ENCODE assay signal across 29 mouse cellular contexts in the genomic region with DNA sequence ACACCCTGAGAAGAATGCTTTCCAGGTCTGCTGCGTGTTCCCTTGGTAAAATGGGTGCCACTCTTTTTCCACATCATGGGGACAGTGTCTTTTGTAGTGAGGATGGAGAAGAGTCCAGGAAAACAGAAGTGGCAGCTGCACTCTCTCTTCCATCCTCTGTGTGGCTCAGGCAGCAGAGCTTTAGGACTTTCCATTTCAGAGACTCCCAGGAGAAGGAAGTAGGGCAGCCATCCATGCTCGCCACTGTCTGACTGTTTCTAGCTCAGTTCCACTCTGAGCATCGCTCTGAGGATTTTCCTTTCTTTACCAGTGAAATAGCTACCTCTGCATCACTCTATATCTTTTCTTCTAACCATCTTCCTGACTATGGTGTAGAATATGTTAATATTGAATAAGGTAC.
DNase-seq lines count a peak whose midpoint lies in the region; ATAC-seq and TF ChIP-seq lines count a peak whose summit lies in the region.
"Had no signal": no experiment of that assay in that cellular context is flagged by ENCODE, and none has a peak within 500 bp of the region (broad histone marks: within the 10 kb centered on the region; RNA-seq: fewer than 3 reads in every experiment).

No protein-coding gene starts in this region.

- ATAC-seq in frontal cortex, adult (ENCODE audit: low TSS enrichment), result peak; percentile 92
- no peak for ATAC-seq in hindbrain, postnatal 0 days
- no peak for ATAC-seq in hindbrain, embryonic 13.5 days (ENCODE audit: low FRiP score)
- no peak for ATAC-seq in midbrain, embryonic 11.5 days (ENCODE audit: low FRiP score)
- ATAC-seq: forebrain, postnatal 0 days; Patski had no signal

- peaks cover 4% of the 10 kb centered on the region; the same call in 1 of the 2 replicates for H3K4me1 ChIP-seq in hindbrain, postnatal 0 days (ENCODE audit: insufficient read depth, low read length)
- 0 out of 2 replicates have a peak, but pooled peaks cover 3% of the 10 kb centered on the region for H3K4me1 ChIP-seq in hindbrain, embryonic 13.5 days (replicated peaks)
- no peaks in the 10 kb centered on the region; the same call in 1 of the 2 replicates for H3K4me1 ChIP-seq in midbrain, embryonic 11.5 days (ENCODE audit: control insufficient read depth, insufficient read depth, low read length)
- H3K4me1 ChIP-seq: embryonic facial prominence, embryonic 15.5 days; forebrain, embryonic 12.5 days; hindbrain, embryonic 15.5 days had no signal

- 78% methylated on average over 3 of the region's 3 CpGs for WGBS in hindbrain, postnatal 0 days
- 81% methylated on average over 3 of the region's 3 CpGs for WGBS in hindbrain, embryonic 13.5 days
- 84% methylated on average over 3 of the region's 3 CpGs for WGBS in midbrain, embryonic 11.5 days

- TF ChIP-seq CTCF in hindbrain, postnatal 0 days (IDR thresholded peaks at IDR 0.05; ENCODE audit: low read depth), result peak; percentile 7; the same call in 1 of the 2 replicates

- H3K27me3 ChIP-seq in hindbrain, postnatal 0 days (ENCODE audit: insufficient read depth, low read length), result no peaks in the 10 kb centered on the region
- H3K27me3 ChIP-seq in hindbrain, embryonic 13.5 days, result no peaks in the 10 kb centered on the region
- no peaks in the 10 kb centered on the region for H3K27me3 ChIP-seq in midbrain, embryonic 11.5 days (ENCODE audit: control insufficient read depth, insufficient read depth, low read length)
- H3K27me3 ChIP-seq: embryonic facial prominence, embryonic 15.5 days; forebrain, embryonic 12.5 days; heart, embryonic 13.5 days; hindbrain, embryonic 15.5 days; Patski had no signal

- H3K4me2 ChIP-seq in hindbrain, postnatal 0 days (ENCODE audit: low read depth, low read length), result no peak overlapping the region
- H3K4me2 ChIP-seq in hindbrain, embryonic 13.5 days, result no peak overlapping the region
- no peak overlapping the region for H3K4me2 ChIP-seq in midbrain, embryonic 11.5 days
- H3K4me2 ChIP-seq: embryonic facial prominence, embryonic 15.5 days; forebrain, embryonic 12.5 days; heart, embryonic 13.5 days; hindbrain, embryonic 15.5 days had no signal

- H3K4me3 ChIP-seq in hindbrain, postnatal 0 days (ENCODE audit: low read length), result no peak overlapping the region
- H3K4me3 ChIP-seq in hindbrain, embryonic 13.5 days, result no peak overlapping the region
- H3K4me3 ChIP-seq in midbrain, embryonic 11.5 days (ENCODE audit: low read depth, low read length), result no peak overlapping the region
- H3K4me3 ChIP-seq: embryonic facial prominence, embryonic 10.5 days; embryonic facial prominence, embryonic 15.5 days; forebrain, embryonic 12.5 days; heart, embryonic 13.5 days; hindbrain, embryonic 15.5 days had no signal

- H3K27ac ChIP-seq in hindbrain, postnatal 0 days, result no peak overlapping the region
- no peak overlapping the region for H3K27ac ChIP-seq in hindbrain, embryonic 13.5 days
- no peak overlapping the region for H3K27ac ChIP-seq in midbrain, embryonic 11.5 days (ENCODE audit: low read depth, low read length)
- H3K27ac ChIP-seq: embryonic facial prominence, embryonic 10.5 days; embryonic facial prominence, embryonic 15.5 days; forebrain, embryonic 12.5 days; heart, embryonic 13.5 days; hindbrain, embryonic 15.5 days; liver, embryonic 14.5 days; macrophage had no signal

- intact Hi-C loops in heart, postnatal 36 days (cut with DNase I), result no loop called here

- no peak overlapping the region for H3K9ac ChIP-seq in hindbrain, postnatal 0 days (replicated peaks; ENCODE audit: low read length)
- H3K9ac ChIP-seq in hindbrain, embryonic 13.5 days, result no peak overlapping the region
- no peak overlapping the region for H3K9ac ChIP-seq in midbrain, embryonic 11.5 days (ENCODE audit: low read length)
- H3K9ac ChIP-seq: embryonic facial prominence, embryonic 15.5 days; forebrain, embryonic 12.5 days; forebrain, postnatal 0 days; heart, embryonic 13.5 days; hindbrain, embryonic 15.5 days; liver, embryonic 14.5 days had no signal

- no peaks in the 10 kb centered on the region for H3K9me3 ChIP-seq in hindbrain, postnatal 0 days (ENCODE audit: low read length)
- no peaks in the 10 kb centered on the region for H3K9me3 ChIP-seq in hindbrain, embryonic 13.5 days
- H3K9me3 ChIP-seq in midbrain, embryonic 11.5 days (ENCODE audit: control insufficient read depth, low read length), result no peaks in the 10 kb centered on the region
- H3K9me3 ChIP-seq: embryonic facial prominence, embryonic 10.5 days; embryonic facial prominence, embryonic 15.5 days; forebrain, embryonic 12.5 days; heart, embryonic 13.5 days; hindbrain, embryonic 15.5 days had no signal

- DNase-seq in frontal cortex, postnatal 25 days (ENCODE audit: low spot score in 2 of 2), result no peak
- DNase-seq in heart, adult 18-20 months, result peak; percentile 22 to 28
- DNase-seq in heart, postnatal 36 days, result no peak
- no peak for DNase-seq in hindbrain, postnatal 0 days (ENCODE audit: low spot score)
- no peak for DNase-seq in midbrain, embryonic 11.5 days (ENCODE audit: low spot score, missing footprints)
- DNase-seq: adrenal gland, postnatal 10 days; cerebellum, adult 18-20 months; cerebellum, postnatal 25 days; forebrain, postnatal 0 days; kidney, adult 2 months; kidney, postnatal 36 days; layer of hippocampus, postnatal 36 days; left cerebral cortex, postnatal 4 days; liver; lung, adult 2 months; lung, postnatal 10 days; midbrain, embryonic 14.5 days; thymus, adult 2 months; thymus, postnatal 36 days had no signal

- H3K36me3 ChIP-seq in hindbrain, postnatal 0 days (ENCODE audit: insufficient read depth, low read length), result no peaks in the 10 kb centered on the region
- H3K36me3 ChIP-seq in hindbrain, embryonic 13.5 days, result no peaks in the 10 kb centered on the region
- no peaks in the 10 kb centered on the region for H3K36me3 ChIP-seq in midbrain, embryonic 11.5 days (ENCODE audit: control insufficient read depth, insufficient read depth, low read length)
- H3K36me3 ChIP-seq: embryonic facial prominence, embryonic 10.5 days; embryonic facial prominence, embryonic 15.5 days; forebrain, embryonic 12.5 days; heart, embryonic 13.5 days; hindbrain, embryonic 15.5 days had no signal

Comparison
In these comparisons a context has a peak if more than half of its experiments do, and no peak if none do; other contexts are left out.
1. DNase-seq: peak in heart, adult 18-20 months (2 of 2); none in frontal cortex, postnatal 25 days (0 of 2), heart, postnatal 36 days (0 of 2), hindbrain, postnatal 0 days (single experiment) and midbrain, embryonic 11.5 days (single experiment).